Mouse (Mus musculus) thymus, adult 2 months (tissue): Measurements from ENCODE around the gene Comt. TPM values are rescaled to one million over a fixed set of nuclear protein-coding genes. Genes with fewer than 3 reads are reported as not detected.

Experiments used
- DNase-seq: peaks from one replicate; pipeline ENCODE4 v3.0.0; 2021
- H3K27ac ChIP-seq: fragments of 200-500 bp; 2 replicates; pipeline ENCODE4 v1.5.1; 2012; ENCODE audit warnings: low read length, control low read depth; ENCODE audit not compliant: control insufficient read depth, insufficient read depth
- H3K27me3 ChIP-seq: fragments of 200-500 bp; 2 replicates; pipeline ENCODE4 v1.6.1; 2012; ENCODE audit warnings: mild to moderate bottlenecking, low read length, moderate library complexity, mixed read lengths; ENCODE audit not compliant: control insufficient read depth, insufficient read depth
- H3K36me3 ChIP-seq: fragments of 200-500 bp; 2 replicates; pipeline ENCODE4 v1.6.1; 2012; ENCODE audit warnings: mild to moderate bottlenecking, low read length, moderate library complexity; ENCODE audit not compliant: control insufficient read depth, insufficient read depth
- H3K4me1 ChIP-seq: fragments of 200-500 bp; replicated peaks from 2 replicates; pipeline ENCODE4 v1.6.1; 2012; ENCODE audit warnings: low read length; ENCODE audit not compliant: control insufficient read depth, insufficient read depth
- H3K4me3 ChIP-seq: fragments of 200-500 bp; 2 replicates; pipeline ENCODE4 v1.5.1; 2012; ENCODE audit warnings: mild to moderate bottlenecking, low read length, control low read depth, moderate library complexity; ENCODE audit not compliant: control insufficient read depth, insufficient read depth
- CTCF ChIP-seq: fragments of 200-500 bp; IDR thresholded peaks from 2 replicates; pipeline ENCODE4 v1.5.1; 2012; ENCODE audit warnings: mild to moderate bottlenecking, control low read depth, low read length, moderate library complexity, borderline replicate concordance; ENCODE audit not compliant: control insufficient read depth, poor library complexity, insufficient read depth; ENCODE audit errors: extremely low read depth
- POLR2A ChIP-seq: fragments of 200-500 bp; IDR thresholded peaks from 2 replicates; pipeline ENCODE4 v1.6.1; 2012; ENCODE audit warnings: mild to moderate bottlenecking, low read length, control low read depth, moderate library complexity; ENCODE audit not compliant: control insufficient read depth, poor library complexity, insufficient read depth; ENCODE audit errors: extremely low read depth
- WGBS: fragments of 180-500 bp; shearing (Covaris S2); methylation state at CpG from one replicate; pipeline ENCODE4 v1.1.7; 2018; 5-methylcytosine and 5-hydroxymethylcytosine counted together
- polyA plus RNA-seq: library from polyadenylated mRNA; depleted of rRNA; stranded (reverse); fragments of >200 nt; gene quantifications from 2 replicates; pipeline ENCODE4 v1.2.3, GENCODE M21; 2012

The Comt gene
- polyA plus RNA-seq, 1 experiment, result 108 TPM

GRCm38 (mm10) chr16:18383756-18384155, 42.9 kb downstream of the Comt start:
- H3K27ac ChIP-seq, result no peak overlapping the region
- H3K27me3 ChIP-seq, result no peaks in the 10 kb centered on the region
- H3K4me3 ChIP-seq, result no peak overlapping the region
- H3K4me1 ChIP-seq, result peaks cover 20% of the 10 kb centered on the region
- H3K36me3 ChIP-seq, result no peaks in the 10 kb centered on the region
- WGBS, result 89% methylated on average over 3 of the region's 3 CpGs
- TF ChIP-seq CTCF (no peak), POLR2A (no peak)
- no peak for DNase-seq

- H3K4me1 ChIP-seq, result peaks cover 14% of the 10 kb centered on the region
- WGBS, result 94% methylated on average over 9 of the region's 9 CpGs
- TF ChIP-seq CTCF, result no peak
- TF ChIP-seq POLR2A, result no peak
- no peak overlapping the region for H3K4me3 ChIP-seq
- no peak for DNase-seq
- H3K27ac ChIP-seq, result no peak overlapping the region
- no peaks in the 10 kb centered on the region for H3K36me3 ChIP-seq
- no peaks in the 10 kb centered on the region for H3K27me3 ChIP-seq
These were observed 43.5 kb downstream of the Comt start for GRCm38 (mm10) chr16:18383045-18383726.

- no peaks in the 10 kb centered on the region for H3K27me3 ChIP-seq
- H3K27ac ChIP-seq, result no peak overlapping the region
- TF ChIP-seq CTCF (no peak), POLR2A (no peak)
- no peaks in the 10 kb centered on the region for H3K36me3 ChIP-seq
- no peak for DNase-seq
- H3K4me1 ChIP-seq, result peaks cover 13% of the 10 kb centered on the region
- WGBS, result 94% methylated on average over 6 of the region's 6 CpGs
- H3K4me3 ChIP-seq, result no peak overlapping the region
These were observed 44.9 kb downstream of the Comt start for GRCm38 (mm10) chr16:18381621-18382258.

GRCm38 (mm10) chr16:18380495-18381063, 46.1 kb downstream of the Comt start:
- H3K4me1 ChIP-seq, result peaks cover 14% of the 10 kb centered on the region
- no peak overlapping the region for H3K4me3 ChIP-seq
- 90% methylated on average over 6 of the region's 6 CpGs for WGBS
- no peaks in the 10 kb centered on the region for H3K27me3 ChIP-seq
- no peaks in the 10 kb centered on the region for H3K36me3 ChIP-seq
- no peak for TF ChIP-seq POLR2A
- TF ChIP-seq CTCF, result no peak
- DNase-seq, result no peak
- H3K27ac ChIP-seq, result no peak overlapping the region

GRCm38 (mm10) chr16:18379338-18380001, 47.2 kb downstream of the Comt start:
- H3K27ac ChIP-seq, result no peak overlapping the region
- 93% methylated on average over 8 of the region's 8 CpGs for WGBS
- no peak for DNase-seq

GRCm38 (mm10) chr16:18378489-18378888, 48.2 kb downstream of the Comt start:
- Histone ChIP-seq H3K4me1 (peaks cover 10% of the 10 kb centered on the region), H3K27me3 (no peaks in the 10 kb centered on the region), H3K4me3 (no peak overlapping the region), H3K36me3 (no peaks in the 10 kb centered on the region), H3K27ac (no peak overlapping the region)
- no peak for TF ChIP-seq CTCF
- TF ChIP-seq POLR2A, result no peak
- DNase-seq, result no peak
- WGBS, result 65% methylated on average over 1 of the region's 1 CpGs

More at GRCm38 (mm10) chr16:18379338-18380001, 47.2 kb downstream of the Comt start:
- Histone ChIP-seq H3K4me1 (peaks cover 10% of the 10 kb centered on the region), H3K4me3 (no peak overlapping the region), H3K36me3 (no peaks in the 10 kb centered on the region), H3K27me3 (no peaks in the 10 kb centered on the region)
- no peak for TF ChIP-seq CTCF
- no peak for TF ChIP-seq POLR2A
